43 mouse cellular contexts compared by ENCODE assay signal in genomic region chr12:36291346-36291745, GRCm38 (mm10). TPM values are rescaled to one million over a fixed set of nuclear protein-coding genes. Genes with fewer than 3 reads are reported as not detected.
"Had no signal": no experiment of that assay in that cellular context is flagged by ENCODE, and none has a peak within 500 bp of the region (broad histone marks: within the 10 kb centered on the region; RNA-seq: fewer than 3 reads in every experiment).

No protein-coding gene starts in this region.

- H3K27ac ChIP-seq: gastrocnemius, adult 2 months; heart, adult 2 months; heart, embryonic 13.5 days; heart, embryonic 15.5 days; hindbrain, embryonic 10.5 days; hindbrain, embryonic 12.5 days; hindbrain, embryonic 14.5 days; intestine, embryonic 15.5 days; kidney, postnatal 0 days; limb, embryonic 13.5 days; limb, embryonic 15.5 days; liver, embryonic 12.5 days; liver, embryonic 14.5 days had no signal

- H3K9ac ChIP-seq: heart, embryonic 13.5 days; heart, embryonic 15.5 days; hindbrain, embryonic 12.5 days; hindbrain, embryonic 14.5 days; intestine, embryonic 15.5 days; limb, embryonic 13.5 days; limb, embryonic 15.5 days; liver, embryonic 12.5 days; liver, embryonic 14.5 days had no signal

- H3K27me3 ChIP-seq: heart, embryonic 13.5 days; heart, embryonic 15.5 days; hindbrain, embryonic 12.5 days; intestine, embryonic 15.5 days; limb, embryonic 13.5 days; limb, embryonic 15.5 days; liver, embryonic 12.5 days had no signal

- H3K36me3 ChIP-seq: heart, embryonic 13.5 days; heart, embryonic 15.5 days; hindbrain, embryonic 10.5 days; hindbrain, embryonic 12.5 days; intestine, embryonic 15.5 days; limb, embryonic 13.5 days; limb, embryonic 15.5 days; liver, embryonic 12.5 days had no signal

- H3K4me1 ChIP-seq: heart, embryonic 13.5 days; heart, embryonic 15.5 days; hindbrain, embryonic 10.5 days; hindbrain, embryonic 12.5 days; intestine, embryonic 15.5 days; limb, embryonic 13.5 days; limb, embryonic 15.5 days; liver, embryonic 12.5 days had no signal

- ATAC-seq: hindbrain, embryonic 16.5 days; inflammation-experienced regulatory T-cells, adult 6 months; intestine, embryonic 15.5 days; intestine, postnatal 0 days; liver, embryonic 12.5 days had no signal

- DNase-seq: gastrocnemius, adult 2 months; gastrocnemius, postnatal 10 days; gastrocnemius, postnatal 25 days; heart, adult 2 months; heart, postnatal 14 days; heart, postnatal 4 days; kidney, adult 18-20 months; kidney, adult 8-10 months; kidney, postnatal 14 days; kidney, postnatal 36 days; layer of hippocampus, adult 9-11 months; layer of hippocampus, postnatal 36 days; left cerebral cortex, postnatal 4 days had no signal

- H3K9me3 ChIP-seq: heart, embryonic 13.5 days; heart, embryonic 15.5 days; hindbrain, embryonic 10.5 days; hindbrain, embryonic 12.5 days; intestine, embryonic 15.5 days; limb, embryonic 13.5 days; limb, embryonic 15.5 days; liver, embryonic 12.5 days had no signal

- H3K4me2 ChIP-seq: heart, embryonic 11.5 days; heart, embryonic 13.5 days; heart, embryonic 15.5 days; hindbrain, embryonic 12.5 days; hindbrain, embryonic 14.5 days; intestine, embryonic 15.5 days; limb, embryonic 13.5 days; limb, embryonic 15.5 days; liver, embryonic 12.5 days had no signal

- H3K4me3 ChIP-seq: gastrocnemius, adult 2 months; heart, adult 2 months; heart, embryonic 13.5 days; heart, embryonic 15.5 days; hindbrain, embryonic 10.5 days; hindbrain, embryonic 12.5 days; intestine, embryonic 15.5 days; limb, embryonic 13.5 days; limb, embryonic 15.5 days; liver, embryonic 12.5 days had no signal

RNA-seq across cellular contexts. Expression of gene Sostdc1, which starts 22.6 kb away (rescaled TPM):
- total RNA-seq: granulocyte monocyte progenitor cell, adult 5-6 weeks; liver, adult 2 months had no signal
- polyA plus RNA-seq: liver, adult 2 months had no signal

RNA-seq across cellular contexts. Expression of gene Lrrc72, which starts 38.1 kb away (rescaled TPM):
- total RNA-seq: gastrocnemius, adult 2 months; gastrocnemius, postnatal 10 days; gastrocnemius, postnatal 25 days; gastrocnemius, postnatal 4 days; granulocyte monocyte progenitor cell, adult 5-6 weeks; heart, adult 2 months; heart, postnatal 14 days; heart, postnatal 4 days; layer of hippocampus, adult 18-20 months; layer of hippocampus, adult 8-10 months; layer of hippocampus, postnatal 14 days; layer of hippocampus, postnatal 36 days; left cerebral cortex, adult 18-20 months; left cerebral cortex, adult 8-10 months; left cerebral cortex, postnatal 10 days; left cerebral cortex, postnatal 25 days; left cerebral cortex, postnatal 4 days; liver, adult 2 months had no signal
- polyA plus RNA-seq: heart, adult 2 months; heart, embryonic 11.5 days; heart, embryonic 13.5 days; heart, embryonic 15.5 days; heart, postnatal 0 days; hindbrain, embryonic 10.5 days; hindbrain, embryonic 12.5 days; hindbrain, embryonic 14.5 days; hindbrain, embryonic 16.5 days; intestine, embryonic 15.5 days; intestine, postnatal 0 days; kidney, embryonic 14.5 days; kidney, postnatal 0 days; large intestine, adult 2 months; limb, embryonic 11.5 days; limb, embryonic 13.5 days; limb, embryonic 15.5 days; liver, adult 2 months; liver, embryonic 12.5 days; liver, embryonic 14.5 days; liver, embryonic 16.5 days had no signal
